Mouse (Mus musculus) hindbrain, embryonic 14.5 days (tissue): ENCODE measurements around the gene Cabp2. TPM values are rescaled to one million over a fixed set of nuclear protein-coding genes. Genes with fewer than 3 reads are reported as not detected.
A peak's percentile ranks its signal among the peaks of the same experiment; 100 is the strongest.

Experiments used
- ATAC-seq: fragments of 200-750 bp; cut with Nextera tagmentation; 2 replicates; pipeline ENCODE4 v1.8.0; 2017; ENCODE audit warnings: moderate number of reproducible peaks, mild to moderate bottlenecking, moderate TSS enrichment, moderate library complexity; ENCODE audit not compliant: low FRiP score
- DNase-seq: peaks from one replicate; pipeline ENCODE4 v3.0.0-alpha.2; 2015; ENCODE audit warnings: low spot score
- H3K27ac ChIP-seq: fragments of 300-500 bp; sonication (generic); 2 replicates; pipeline ENCODE4 v1.5.1; 2014; ENCODE audit warnings: mild to moderate bottlenecking, moderate library complexity
- H3K27me3 ChIP-seq: fragments of 300-500 bp; sonication (generic); 2 replicates; pipeline ENCODE4 v1.6.1; 2014; ENCODE audit warnings: mild to moderate bottlenecking, low read length, mixed read lengths; ENCODE audit not compliant: control insufficient read depth, insufficient read depth
- H3K36me3 ChIP-seq: fragments of 300-500 bp; sonication (generic); replicated peaks from 2 replicates; pipeline ENCODE4 v1.6.1; 2014; ENCODE audit not compliant: control insufficient read depth, insufficient read depth
- H3K4me1 ChIP-seq: fragments of 300-500 bp; sonication (generic); replicated peaks from 2 replicates; pipeline ENCODE4 v1.6.1; 2014; ENCODE audit warnings: antibody characterized with exemption, low read length, mixed read lengths; ENCODE audit not compliant: control insufficient read depth, insufficient read depth
- H3K4me2 ChIP-seq: fragments of 300-500 bp; sonication (generic); replicated peaks from 2 replicates; pipeline ENCODE4 v1.6.1; 2014; ENCODE audit warnings: mild to moderate bottlenecking, moderate library complexity
- H3K4me3 ChIP-seq: fragments of 300-500 bp; sonication (generic); replicated peaks from 2 replicates; pipeline ENCODE4 v1.5.1; 2014; ENCODE audit warnings: mild to moderate bottlenecking, low read length
- H3K9ac ChIP-seq: fragments of 300-500 bp; sonication (generic); 2 replicates; pipeline ENCODE4 v1.6.1; 2014
- H3K9me3 ChIP-seq: fragments of 300-500 bp; sonication (generic); 2 replicates; pipeline ENCODE4 v1.6.1; 2016; ENCODE audit warnings: low read length; ENCODE audit not compliant: control insufficient read depth
- WGBS: fragments of 180-500 bp; shearing (Covaris S2); extraction: QIAGEN DNeasy Blood & Tissue Kit; methylation state at CpG from one replicate; pipeline ENCODE4 v1.1.7; 2014; 5-methylcytosine and 5-hydroxymethylcytosine counted together
- polyA plus RNA-seq: library from polyadenylated mRNA; unstranded; fragments of >200 nt; fragmentation: Nextera tagmentation; extraction: Ambion mirVana; gene quantifications from 2 replicates; pipeline ENCODE4 v1.2.1, GENCODE M21; 2014

Cabp2 gene
- polyA plus RNA-seq, 1 experiment from 2014 or later = not detected

GRCm38 (mm10) chr19:4101466-4101865 is 20.1 kb downstream of the Cabp2 start:
- ATAC-seq (no peak), DNase-seq (no peak)
- H3K9ac ChIP-seq = peak overlapping the region; percentile 75
- WGBS = 63% methylated on average over 6 of the region's 6 CpGs
- peaks cover 15% of the 10 kb centered on the region for H3K36me3 ChIP-seq
- no peaks in the 10 kb centered on the region for H3K9me3 ChIP-seq
- H3K27me3 ChIP-seq = peaks cover 9% of the 10 kb centered on the region; the same call in 1 of the 2 replicates
- H3K4me3 ChIP-seq = peak overlapping the region; percentile 64
- H3K27ac ChIP-seq = peak overlapping the region; percentile 53
- H3K4me1 ChIP-seq = peaks cover 41% of the 10 kb centered on the region
- H3K4me2 ChIP-seq = peak overlapping the region; percentile 86

- H3K9ac ChIP-seq = peak overlapping the region; percentile 75
- H3K27me3 ChIP-seq = peaks cover 9% of the 10 kb centered on the region; the same call in 1 of the 2 replicates
- no peaks in the 10 kb centered on the region for H3K9me3 ChIP-seq
- 94% methylated on average over 2 of the region's 2 CpGs for WGBS
- H3K27ac ChIP-seq = no peak overlapping the region
- H3K36me3 ChIP-seq = peaks cover 15% of the 10 kb centered on the region
- ATAC-seq (no peak), DNase-seq (no peak)
- H3K4me1 ChIP-seq = peaks cover 40% of the 10 kb centered on the region
- H3K4me3 ChIP-seq = peak overlapping the region; percentile 64
- peak overlapping the region; percentile 86 for H3K4me2 ChIP-seq
Measured at GRCm38 (mm10) chr19:4102049-4102448, 20.7 kb downstream of the Cabp2 start.

- peaks cover 38% of the 10 kb centered on the region for H3K4me1 ChIP-seq
- no peak for DNase-seq
- no peak for ATAC-seq
- no peak overlapping the region for H3K4me2 ChIP-seq
- no peak overlapping the region for H3K9ac ChIP-seq
- H3K36me3 ChIP-seq = peaks cover 17% of the 10 kb centered on the region
- no peaks in the 10 kb centered on the region for H3K9me3 ChIP-seq
- H3K4me3 ChIP-seq = no peak overlapping the region
- H3K27me3 ChIP-seq = peaks cover 9% of the 10 kb centered on the region; the same call in 1 of the 2 replicates
- 93% methylated on average over 12 of the region's 12 CpGs for WGBS
- H3K27ac ChIP-seq = no peak overlapping the region
Measured at GRCm38 (mm10) chr19:4102626-4103025, 21.2 kb downstream of the Cabp2 start.

- Histone ChIP-seq H3K4me1 (peaks cover 33% of the 10 kb centered on the region), H3K9me3 (no peaks in the 10 kb centered on the region), H3K36me3 (peaks cover 22% of the 10 kb centered on the region), H3K27me3 (peaks cover 9% of the 10 kb centered on the region; the same call in 1 of the 2 replicates), H3K4me2 (no peak overlapping the region), H3K4me3 (no peak overlapping the region), H3K9ac (no peak overlapping the region), H3K27ac (no peak overlapping the region)
- DNase-seq (no peak), ATAC-seq (no peak)
- WGBS = 93% methylated on average over 18 of the region's 18 CpGs
Measured at GRCm38 (mm10) chr19:4103294-4103693, 21.9 kb downstream of the Cabp2 start.

- Histone ChIP-seq H3K9ac (no peak overlapping the region), H3K27me3 (peaks cover 9% of the 10 kb centered on the region; the same call in 1 of the 2 replicates), H3K27ac (no peak overlapping the region), H3K4me2 (no peak overlapping the region), H3K36me3 (peaks cover 27% of the 10 kb centered on the region), H3K4me1 (peaks cover 30% of the 10 kb centered on the region), H3K4me3 (no peak overlapping the region), H3K9me3 (no peaks in the 10 kb centered on the region)
- WGBS = 88% methylated on average over 3 of the region's 3 CpGs
- ATAC-seq = no peak
- DNase-seq = no peak
Measured at GRCm38 (mm10) chr19:4103792-4104191, 22.4 kb downstream of the Cabp2 start.

- peaks cover 9% of the 10 kb centered on the region; the same call in 1 of the 2 replicates for H3K27me3 ChIP-seq
- DNase-seq (no peak), ATAC-seq (no peak)
- no peak overlapping the region for H3K4me2 ChIP-seq
- H3K4me3 ChIP-seq = no peak overlapping the region
- peaks cover 20% of the 10 kb centered on the region for H3K4me1 ChIP-seq
- no peaks in the 10 kb centered on the region for H3K9me3 ChIP-seq
- H3K36me3 ChIP-seq = peaks cover 30% of the 10 kb centered on the region
- 91% methylated on average over 16 of the region's 16 CpGs for WGBS
- no peak overlapping the region for H3K27ac ChIP-seq
- no peak overlapping the region for H3K9ac ChIP-seq
Measured at GRCm38 (mm10) chr19:4104675-4105194, 23.4 kb downstream of the Cabp2 start.

- Histone ChIP-seq H3K4me2 (no peak overlapping the region), H3K4me1 (peaks cover 5% of the 10 kb centered on the region; the same call in 1 of the 2 replicates), H3K27me3 (peaks cover 4% of the 10 kb centered on the region; the same call in 1 of the 2 replicates), H3K27ac (no peak overlapping the region), H3K9ac (no peak overlapping the region), H3K36me3 (peaks cover 46% of the 10 kb centered on the region), H3K4me3 (no peak overlapping the region), H3K9me3 (no peaks in the 10 kb centered on the region)
- ATAC-seq = no peak
- 91% methylated on average over 14 of the region's 14 CpGs for WGBS
- DNase-seq = no peak
Measured at GRCm38 (mm10) chr19:4106654-4107053, 25.3 kb downstream of the Cabp2 start.

GRCm38 (mm10) chr19:4108535-4108934 is 27.2 kb downstream of the Cabp2 start:
- Histone ChIP-seq H3K36me3 (peaks cover 60% of the 10 kb centered on the region), H3K9me3 (no peaks in the 10 kb centered on the region), H3K4me3 (no peak overlapping the region), H3K27me3 (no peaks in the 10 kb centered on the region), H3K4me1 (no peaks in the 10 kb centered on the region), H3K27ac (no peak overlapping the region), H3K4me2 (no peak overlapping the region), H3K9ac (no peak overlapping the region)
- ATAC-seq = no peak
- no peak for DNase-seq
- whole genome bisulfite sequencing = 86% methylated on average over 9 of the region's 9 CpGs

GRCm38 (mm10) chr19:4112063-4112960 is 30.9 kb downstream of the Cabp2 start:
- H3K4me3 ChIP-seq = no peak overlapping the region
- 96% methylated on average over 26 of the region's 26 CpGs for WGBS
- H3K4me2 ChIP-seq = no peak overlapping the region

More at GRCm38 (mm10) chr19:4112063-4112960, 30.9 kb downstream of the Cabp2 start:
- no peaks in the 10 kb centered on the region for H3K9me3 ChIP-seq
- H3K27ac ChIP-seq = no peak overlapping the region
- H3K9ac ChIP-seq = no peak overlapping the region
- no peaks in the 10 kb centered on the region for H3K4me1 ChIP-seq
- peaks cover 87% of the 10 kb centered on the region for H3K36me3 ChIP-seq
- ATAC-seq (no peak), DNase-seq (no peak)
- no peaks in the 10 kb centered on the region for H3K27me3 ChIP-seq
